Mouse (Mus musculus): ENCODE measurements around the gene Pitpnm2. TPM values are rescaled to one million over a fixed set of nuclear protein-coding genes. Genes with fewer than 3 reads are reported as not detected.
A peak's percentile ranks its signal among the peaks of the same experiment; 100 is the strongest.
"Not testable (repeated sequence)": the region's sequence is repeated elsewhere in the genome, so short reads cannot be mapped to it uniquely, and the experiment has no call there.

Pitpnm2 gene
- 5.1 and 6.0 TPM in 2 replicates for polyA plus RNA-seq (2014; fragmentation: Nextera tagmentation; extraction: Ambion mirVana)

- Histone ChIP-seq H3K4me2 (replicated peaks; ENCODE audit: low read depth, low read length) (peak within 1 kb of the TSS; percentile 92), H3K9ac (ENCODE audit: low read depth, low read length) (peak within 1 kb of the TSS; percentile 87), H3K4me3 (ENCODE audit: low read depth, low read length) (peak within 1 kb of the TSS; percentile 60), H3K9me3 (ENCODE audit: control insufficient read depth, low read length) (no peaks in the 10 kb centered on the region), H3K4me1 (replicated peaks; ENCODE audit: control insufficient read depth, insufficient read depth, low read length) (peaks cover 6% of the 10 kb centered on the region), H3K27me3 (ENCODE audit: control insufficient read depth, insufficient read depth, low read length) (no peaks in the 10 kb centered on the region), H3K27ac (ENCODE audit: low read depth, low read length) (peak within 1 kb of the TSS; percentile 71), H3K36me3 (ENCODE audit: control insufficient read depth, insufficient read depth, low read length) (no peaks in the 10 kb centered on the region)
- WGBS, result 2% methylated on average over 45 of the region's 90 CpGs
- ATAC-seq (ENCODE audit: low FRiP score) (peak; percentile 76), DNase-seq (ENCODE audit: low spot score) (peak; percentile 79)
Measured at GRCm38 (mm10) chr5:124249614-124250591, at the start of gene Pitpnm2. Gene Pitpnm2 (minus strand): TSS chr5:124249760.

- not testable (repeated sequence) for ATAC-seq (ENCODE audit: low FRiP score); H3K27me3 ChIP-seq (ENCODE audit: control insufficient read depth, insufficient read depth, low read length); H3K4me3 ChIP-seq (ENCODE audit: low read depth, low read length); H3K4me1 ChIP-seq (replicated peaks; ENCODE audit: control insufficient read depth, insufficient read depth, low read length); H3K4me2 ChIP-seq (replicated peaks; ENCODE audit: low read depth, low read length); H3K27ac ChIP-seq (ENCODE audit: low read depth, low read length); H3K9ac ChIP-seq (ENCODE audit: low read depth, low read length); H3K36me3 ChIP-seq (ENCODE audit: control insufficient read depth, insufficient read depth, low read length); H3K9me3 ChIP-seq (ENCODE audit: control insufficient read depth, low read length)
- 74% methylated on average over 3 of the region's 4 CpGs for WGBS
- peak; percentile 45 for DNase-seq (ENCODE audit: low spot score)
Measured at GRCm38 (mm10) chr5:124299307-124299706, 49.7 kb upstream of the Pitpnm2 start.

GRCm38 (mm10) chr5:124296475-124296874 is 46.9 kb upstream of the Pitpnm2 start:
- no peak for DNase-seq (ENCODE audit: low spot score)
- no peak overlapping the region for H3K4me2 ChIP-seq (replicated peaks; ENCODE audit: low read depth, low read length)
- H3K27me3 ChIP-seq (ENCODE audit: control insufficient read depth, insufficient read depth, low read length), result no peaks in the 10 kb centered on the region
- no peaks in the 10 kb centered on the region for H3K4me1 ChIP-seq (replicated peaks; ENCODE audit: control insufficient read depth, insufficient read depth, low read length)
- no peak overlapping the region for H3K9ac ChIP-seq (ENCODE audit: low read depth, low read length)
- no peaks in the 10 kb centered on the region for H3K9me3 ChIP-seq (ENCODE audit: control insufficient read depth, low read length)
- 94% methylated on average over 4 of the region's 4 CpGs for WGBS
- no peak overlapping the region for H3K4me3 ChIP-seq (ENCODE audit: low read depth, low read length)
- H3K27ac ChIP-seq (ENCODE audit: low read depth, low read length), result no peak overlapping the region
- peaks cover 7% of the 10 kb centered on the region; the same call in 1 of the 2 replicates for H3K36me3 ChIP-seq (ENCODE audit: control insufficient read depth, insufficient read depth, low read length)
- no peak for ATAC-seq (ENCODE audit: low FRiP score)

GRCm38 (mm10) chr5:124293967-124294366 is 44.4 kb upstream of the Pitpnm2 start:
- ATAC-seq (ENCODE audit: low FRiP score), result no peak
- Histone ChIP-seq H3K27me3 (ENCODE audit: control insufficient read depth, insufficient read depth, low read length) (no peaks in the 10 kb centered on the region), H3K9ac (ENCODE audit: low read depth, low read length) (no peak overlapping the region), H3K4me3 (ENCODE audit: low read depth, low read length) (no peak overlapping the region), H3K36me3 (ENCODE audit: control insufficient read depth, insufficient read depth, low read length) (peaks cover 16% of the 10 kb centered on the region), H3K4me2 (replicated peaks; ENCODE audit: low read depth, low read length) (no peak overlapping the region), H3K27ac (ENCODE audit: low read depth, low read length) (no peak overlapping the region), H3K9me3 (ENCODE audit: control insufficient read depth, low read length) (no peaks in the 10 kb centered on the region), H3K4me1 (replicated peaks; ENCODE audit: control insufficient read depth, insufficient read depth, low read length) (no peaks in the 10 kb centered on the region)
- 94% methylated on average over 5 of the region's 5 CpGs for WGBS
- no peak for DNase-seq (ENCODE audit: low spot score)

- no peak for ATAC-seq (ENCODE audit: low FRiP score)
- H3K27me3 ChIP-seq (ENCODE audit: control insufficient read depth, insufficient read depth, low read length), result no peaks in the 10 kb centered on the region
- no peak for DNase-seq (ENCODE audit: low spot score)
- H3K4me3 ChIP-seq (ENCODE audit: low read depth, low read length), result no peak overlapping the region
- no peaks in the 10 kb centered on the region for H3K4me1 ChIP-seq (replicated peaks; ENCODE audit: control insufficient read depth, insufficient read depth, low read length)
- H3K9ac ChIP-seq (ENCODE audit: low read depth, low read length), result no peak overlapping the region
- H3K27ac ChIP-seq (ENCODE audit: low read depth, low read length), result no peak overlapping the region
- 94% methylated on average over 4 of the region's 4 CpGs for WGBS
- no peaks in the 10 kb centered on the region; the same call in 1 of the 2 replicates for H3K9me3 ChIP-seq (ENCODE audit: control insufficient read depth, low read length)
- no peak overlapping the region for H3K4me2 ChIP-seq (replicated peaks; ENCODE audit: low read depth, low read length)
- peaks cover 12% of the 10 kb centered on the region for H3K36me3 ChIP-seq (ENCODE audit: control insufficient read depth, insufficient read depth, low read length)
Measured at GRCm38 (mm10) chr5:124290216-124290615, 40.7 kb upstream of the Pitpnm2 start.

GRCm38 (mm10) chr5:124287616-124288247 is 38.2 kb upstream of the Pitpnm2 start:
- H3K9me3 ChIP-seq (ENCODE audit: control insufficient read depth, low read length), result no peaks in the 10 kb centered on the region; the same call in 1 of the 2 replicates
- ATAC-seq (ENCODE audit: low FRiP score) (no peak), DNase-seq (ENCODE audit: low spot score) (peak; percentile 11)
- H3K4me3 ChIP-seq (ENCODE audit: low read depth, low read length), result no peak overlapping the region
- WGBS, result 95% methylated on average over 6 of the region's 6 CpGs
- peaks cover 15% of the 10 kb centered on the region for H3K36me3 ChIP-seq (ENCODE audit: control insufficient read depth, insufficient read depth, low read length)
- H3K4me2 ChIP-seq (replicated peaks; ENCODE audit: low read depth, low read length), result no peak overlapping the region
- H3K4me1 ChIP-seq (replicated peaks; ENCODE audit: control insufficient read depth, insufficient read depth, low read length), result no peaks in the 10 kb centered on the region
- H3K27me3 ChIP-seq (ENCODE audit: control insufficient read depth, insufficient read depth, low read length), result no peaks in the 10 kb centered on the region
- H3K27ac ChIP-seq (ENCODE audit: low read depth, low read length), result no peak overlapping the region
- H3K9ac ChIP-seq (ENCODE audit: low read depth, low read length), result no peak overlapping the region

GRCm38 (mm10) chr5:124284330-124284729 is 34.8 kb upstream of the Pitpnm2 start:
- Histone ChIP-seq H3K4me2 (replicated peaks; ENCODE audit: low read depth, low read length) (no peak overlapping the region), H3K27me3 (ENCODE audit: control insufficient read depth, insufficient read depth, low read length) (no peaks in the 10 kb centered on the region), H3K4me3 (ENCODE audit: low read depth, low read length) (no peak overlapping the region), H3K4me1 (replicated peaks; ENCODE audit: control insufficient read depth, insufficient read depth, low read length) (no peaks in the 10 kb centered on the region), H3K9ac (ENCODE audit: low read depth, low read length) (no peak overlapping the region), H3K9me3 (ENCODE audit: control insufficient read depth, low read length) (no peaks in the 10 kb centered on the region; the same call in 1 of the 2 replicates), H3K36me3 (ENCODE audit: control insufficient read depth, insufficient read depth, low read length) (peaks cover 9% of the 10 kb centered on the region; the same call in 1 of the 2 replicates), H3K27ac (ENCODE audit: low read depth, low read length) (no peak overlapping the region)
- ATAC-seq (ENCODE audit: low FRiP score) (no peak), DNase-seq (ENCODE audit: low spot score) (peak; percentile 9)
- 73% methylated on average over 3 of the region's 3 CpGs for WGBS

- ATAC-seq (ENCODE audit: low FRiP score), result no peak
- H3K4me3 ChIP-seq (ENCODE audit: low read depth, low read length), result no peak overlapping the region
- no peaks in the 10 kb centered on the region; the same call in 1 of the 2 replicates for H3K9me3 ChIP-seq (ENCODE audit: control insufficient read depth, low read length)
- H3K9ac ChIP-seq (ENCODE audit: low read depth, low read length), result no peak overlapping the region
- H3K4me1 ChIP-seq (replicated peaks; ENCODE audit: control insufficient read depth, insufficient read depth, low read length), result no peaks in the 10 kb centered on the region
- 92% methylated on average over 2 of the region's 2 CpGs for WGBS
- DNase-seq (ENCODE audit: low spot score), result no peak
- no peak overlapping the region for H3K27ac ChIP-seq (ENCODE audit: low read depth, low read length)
- H3K36me3 ChIP-seq (ENCODE audit: control insufficient read depth, insufficient read depth, low read length), result peaks cover 8% of the 10 kb centered on the region; the same call in 1 of the 2 replicates
- H3K27me3 ChIP-seq (ENCODE audit: control insufficient read depth, insufficient read depth, low read length), result no peaks in the 10 kb centered on the region
- no peak overlapping the region for H3K4me2 ChIP-seq (replicated peaks; ENCODE audit: low read depth, low read length)
Measured at GRCm38 (mm10) chr5:124282854-124283253, 33.3 kb upstream of the Pitpnm2 start.
